Mouse (Mus musculus) kidney, postnatal 0 days (tissue): ENCODE measurements around the gene Col6a6. TPM values are rescaled to one million over a fixed set of nuclear protein-coding genes. Genes with fewer than 3 reads are reported as not detected.

Experiments
- ATAC-seq: fragments of 200-750 bp; cut with Nextera tagmentation; replicated peaks from 2 replicates; pipeline ENCODE4 v1.8.0; 2017; ENCODE audit warnings: low read depth, moderate number of reproducible peaks, moderate TSS enrichment, moderate library complexity; ENCODE audit not compliant: low FRiP score
- DNase-seq: peaks from one replicate; pipeline ENCODE4 v3.0.0-alpha.2; 2016; ENCODE audit warnings: low spot score
- H3K27ac ChIP-seq: fragments of 300-500 bp; sonication (generic); 2 replicates; pipeline ENCODE4 v1.5.1; 2014; ENCODE audit warnings: mild to moderate bottlenecking
- H3K27me3 ChIP-seq: fragments of 300-500 bp; sonication (generic); 2 replicates; pipeline ENCODE4 v1.6.1; 2014; ENCODE audit warnings: low read length, mixed read lengths; ENCODE audit not compliant: insufficient read depth
- H3K36me3 ChIP-seq: fragments of 300-500 bp; sonication (generic); 2 replicates; pipeline ENCODE4 v1.6.1; 2014; ENCODE audit warnings: low read length, mixed read lengths; ENCODE audit not compliant: insufficient read depth
- H3K4me1 ChIP-seq: fragments of 300-500 bp; sonication (generic); replicated peaks from 2 replicates; pipeline ENCODE4 v1.6.1; 2014; ENCODE audit warnings: antibody characterized with exemption, low read length, mixed read lengths; ENCODE audit not compliant: insufficient read depth
- H3K4me2 ChIP-seq: fragments of 300-500 bp; sonication (generic); 2 replicates; pipeline ENCODE4 v1.6.1; 2014; ENCODE audit warnings: mild to moderate bottlenecking, low read length, moderate library complexity, mixed read lengths
- H3K4me3 ChIP-seq: fragments of 300-500 bp; sonication (generic); replicated peaks from 2 replicates; pipeline ENCODE4 v1.5.1; 2014; ENCODE audit warnings: low read depth, low read length
- H3K9ac ChIP-seq: fragments of 300-500 bp; sonication (generic); 2 replicates; pipeline ENCODE4 v1.6.1; 2014; ENCODE audit warnings: low read depth, low read length
- H3K9me3 ChIP-seq: fragments of 300-500 bp; sonication (generic); replicated peaks from 2 replicates; pipeline ENCODE4 v1.6.1; 2016; ENCODE audit warnings: low read length, inconsistent platforms, mixed read lengths
- CTCF ChIP-seq: IDR thresholded peaks from 2 replicates; pipeline ENCODE4 v1.5.1; 2016; ENCODE audit warnings: antibody characterized with exemption, low read depth, mild to moderate bottlenecking, moderate library complexity
- WGBS: fragments of 180-500 bp; shearing (Covaris S2); extraction: QIAGEN DNeasy Blood & Tissue Kit; methylation state at CpG from one replicate; pipeline ENCODE4 v1.1.7; 2014; 5-methylcytosine and 5-hydroxymethylcytosine counted together
- polyA plus RNA-seq: library from polyadenylated mRNA; unstranded; fragments of >200 nt; fragmentation: Nextera tagmentation; extraction: Ambion mirVana; gene quantifications from 2 replicates; pipeline ENCODE4 v1.2.1, GENCODE M21; 2015

The Col6a6 gene
- polyA plus RNA-seq, 1 experiment from 2014 or later: 0.21 TPM

DNA sequence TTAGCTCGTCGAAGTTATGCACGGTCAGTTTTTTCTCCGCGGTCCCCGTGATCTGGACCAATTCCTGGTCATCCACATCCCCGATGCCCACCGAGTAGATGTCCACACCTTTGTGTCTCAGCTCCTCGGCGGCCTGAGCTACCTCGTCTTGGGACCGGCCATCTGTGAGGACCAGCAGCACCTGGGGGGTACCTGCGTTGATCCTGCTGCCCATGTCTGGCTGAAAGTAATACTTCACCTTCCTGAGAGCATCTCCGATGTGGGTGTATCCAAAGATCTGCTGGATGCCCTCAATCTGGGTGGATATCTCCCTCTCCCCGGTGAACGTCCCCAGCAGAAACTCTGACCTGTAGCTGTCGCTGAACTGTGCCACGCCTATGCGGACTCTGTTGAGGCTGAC, 53.6 kb downstream of the Col6a6 start:
- WGBS: 90% methylated on average over 19 of the region's 19 CpGs
- H3K9ac ChIP-seq: no peak overlapping the region
- no peaks in the 10 kb centered on the region for H3K27me3 ChIP-seq
- ATAC-seq: no peak
- no peaks in the 10 kb centered on the region for H3K9me3 ChIP-seq
- no peaks in the 10 kb centered on the region for H3K36me3 ChIP-seq
- H3K27ac ChIP-seq: no peak overlapping the region
- no peak for TF ChIP-seq CTCF
- H3K4me3 ChIP-seq: no peak overlapping the region
- no peak overlapping the region for H3K4me2 ChIP-seq
- H3K4me1 ChIP-seq: no peaks in the 10 kb centered on the region
- DNase-seq: no peak

- no peaks in the 10 kb centered on the region for H3K36me3 ChIP-seq
- WGBS: 62% methylated on average over 3 of the region's 3 CpGs
- no peak for DNase-seq
Measured at GRCm38 (mm10) chr9:105771380-105771779, 56.6 kb downstream of the Col6a6 start.

DNA sequence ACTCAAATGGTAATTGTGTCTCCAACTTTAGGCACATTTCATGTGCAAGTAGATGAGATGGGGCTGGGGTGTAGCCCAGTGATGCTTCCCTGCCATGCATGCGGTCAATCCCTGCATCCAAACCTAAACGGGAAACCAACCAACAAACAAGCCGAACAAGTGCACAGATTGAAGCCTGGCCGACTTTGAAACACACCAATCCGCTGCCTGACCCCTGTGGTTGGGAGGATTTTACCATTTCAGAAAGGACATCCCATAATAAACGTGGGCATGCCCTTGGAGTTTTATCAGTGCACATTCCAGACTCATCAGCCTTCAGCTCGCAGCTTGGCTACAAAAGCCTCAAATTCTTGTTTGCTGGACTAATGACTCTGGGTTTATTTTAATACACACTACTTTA, 57.3 kb downstream of the Col6a6 start:
- H3K27ac ChIP-seq: no peak overlapping the region
- no peaks in the 10 kb centered on the region for H3K9me3 ChIP-seq
- H3K36me3 ChIP-seq: no peaks in the 10 kb centered on the region
- no peak overlapping the region for H3K4me3 ChIP-seq
- ATAC-seq: no peak
- DNase-seq: no peak
- TF ChIP-seq CTCF: no peak
- 72% methylated on average over 7 of the region's 7 CpGs for WGBS
- H3K4me1 ChIP-seq: no peaks in the 10 kb centered on the region
- no peak overlapping the region for H3K4me2 ChIP-seq
- H3K27me3 ChIP-seq: no peaks in the 10 kb centered on the region
- H3K9ac ChIP-seq: no peak overlapping the region

More at GRCm38 (mm10) chr9:105771380-105771779, 56.6 kb downstream of the Col6a6 start:
- Histone ChIP-seq H3K4me1 (no peaks in the 10 kb centered on the region), H3K9ac (no peak overlapping the region), H3K27me3 (no peaks in the 10 kb centered on the region), H3K27ac (no peak overlapping the region), H3K4me2 (no peak overlapping the region), H3K4me3 (no peak overlapping the region), H3K9me3 (no peaks in the 10 kb centered on the region)
- ATAC-seq: no peak
- TF ChIP-seq CTCF: no peak

DNA sequence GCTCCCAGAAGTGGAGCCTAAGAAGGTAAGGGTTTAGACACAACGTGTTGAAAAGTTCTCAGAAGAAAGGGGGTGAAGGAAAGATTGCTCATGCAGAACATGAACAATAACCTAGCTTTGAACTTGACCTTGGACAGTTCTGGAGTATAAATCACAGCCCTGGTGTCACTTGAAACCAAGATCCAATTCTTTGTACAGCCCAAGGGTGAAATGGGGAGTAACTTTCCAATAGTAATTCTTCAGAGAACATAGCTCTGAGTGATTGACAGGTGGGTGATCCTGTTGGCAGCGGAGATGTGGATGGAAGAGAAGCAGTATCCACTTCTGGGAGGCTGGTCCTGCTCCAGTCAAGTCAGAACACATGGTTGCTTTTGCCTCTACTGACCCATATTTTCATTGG, 62.1 kb downstream of the Col6a6 start:
- no peaks in the 10 kb centered on the region for H3K4me1 ChIP-seq
- no peak for TF ChIP-seq CTCF
- no peaks in the 10 kb centered on the region for H3K36me3 ChIP-seq
- no peak overlapping the region for H3K4me3 ChIP-seq
- no peak overlapping the region for H3K4me2 ChIP-seq
- no peaks in the 10 kb centered on the region for H3K9me3 ChIP-seq
- DNase-seq (peak; percentile 50), ATAC-seq (0 out of 2 replicates have a peak, but pooled peaks have one; percentile 29)
- H3K27ac ChIP-seq: no peak overlapping the region
- no peak overlapping the region for H3K9ac ChIP-seq
- WGBS: 31% methylated on average over 2 of the region's 2 CpGs
- H3K27me3 ChIP-seq: no peaks in the 10 kb centered on the region

- TF ChIP-seq CTCF: no peak
- Histone ChIP-seq H3K27ac (no peak overlapping the region), H3K9ac (no peak overlapping the region), H3K27me3 (no peaks in the 10 kb centered on the region), H3K4me2 (no peak overlapping the region), H3K4me3 (no peak overlapping the region), H3K4me1 (no peaks in the 10 kb centered on the region), H3K36me3 (no peaks in the 10 kb centered on the region), H3K9me3 (no peaks in the 10 kb centered on the region)
- ATAC-seq: no peak
- DNase-seq: peak; percentile 38
- 53% methylated on average over 5 of the region's 5 CpGs for WGBS
Measured at GRCm38 (mm10) chr9:105764681-105765080, 63.3 kb downstream of the Col6a6 start.

DNA sequence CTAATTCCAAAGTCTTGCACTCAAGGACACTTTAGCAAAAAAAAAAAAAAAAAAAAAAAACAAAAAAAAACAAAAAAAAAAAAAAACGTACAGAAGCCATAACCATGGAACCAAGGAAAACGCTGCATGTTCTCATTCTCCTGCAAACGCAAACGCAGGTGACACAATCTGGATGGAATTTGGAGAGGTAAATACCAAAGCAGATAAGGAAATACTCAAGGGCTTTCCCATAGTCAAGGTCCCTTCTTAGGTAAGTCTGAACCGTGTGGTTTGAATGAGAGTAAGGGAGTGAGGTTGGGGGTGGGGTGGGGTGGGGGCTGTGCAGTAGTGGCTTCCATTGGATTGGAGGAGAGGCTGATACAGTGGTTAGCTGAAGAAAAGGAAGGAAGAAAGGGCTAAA, 63.8 kb downstream of the Col6a6 start:
- Histone ChIP-seq H3K9ac (no peak overlapping the region), H3K27ac (no peak overlapping the region), H3K4me1 (no peaks in the 10 kb centered on the region), H3K4me2 (no peak overlapping the region), H3K4me3 (no peak overlapping the region), H3K36me3 (no peaks in the 10 kb centered on the region), H3K9me3 (no peaks in the 10 kb centered on the region), H3K27me3 (no peaks in the 10 kb centered on the region)
- no peak for ATAC-seq
- DNase-seq: no peak
- whole genome bisulfite sequencing: 48% methylated on average over 5 of the region's 5 CpGs
- TF ChIP-seq CTCF: no peak

- ATAC-seq (no peak), DNase-seq (no peak)
- H3K9me3 ChIP-seq: no peaks in the 10 kb centered on the region
- no peaks in the 10 kb centered on the region for H3K4me1 ChIP-seq
- no peaks in the 10 kb centered on the region for H3K36me3 ChIP-seq
- no peak overlapping the region for H3K9ac ChIP-seq
- 71% methylated on average over 3 of the region's 3 CpGs for WGBS
- H3K4me2 ChIP-seq: no peak overlapping the region
- TF ChIP-seq CTCF: no peak
- no peaks in the 10 kb centered on the region for H3K27me3 ChIP-seq
- no peak overlapping the region for H3K4me3 ChIP-seq
- no peak overlapping the region for H3K27ac ChIP-seq
Measured at GRCm38 (mm10) chr9:105763625-105764024, 64.3 kb downstream of the Col6a6 start.
